Mouse (Mus musculus): ENCODE data around the gene 4921509C19Rik. TPM values are rescaled to one million over a fixed set of nuclear protein-coding genes. Genes with fewer than 3 reads are reported as not detected.
"Not testable (repeated sequence)": the region's sequence is repeated elsewhere in the genome, so short reads cannot be mapped to it uniquely, and the experiment has no call there.

Gene 4921509C19Rik
- total RNA-seq (2021): not detected
- long read RNA-seq: 0 reads

DNA sequence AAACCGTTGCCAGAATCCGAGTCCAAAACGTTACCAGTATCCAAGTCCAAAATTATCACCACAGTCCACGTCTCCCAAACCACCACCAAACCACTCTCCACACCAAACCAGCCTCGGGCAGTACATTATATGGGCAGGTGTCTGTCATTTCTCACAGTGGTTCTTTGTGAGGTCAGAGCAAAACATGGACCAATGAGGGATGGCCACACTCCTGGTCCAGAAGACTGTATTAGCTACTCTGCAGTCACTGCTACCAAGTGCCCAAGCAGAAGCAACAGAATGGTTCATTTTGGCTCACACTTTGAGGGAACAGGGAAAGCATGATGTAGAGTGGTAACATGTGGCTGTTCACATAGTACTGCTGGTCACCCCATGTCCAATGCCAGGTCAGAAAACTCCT is at the start of gene 4921509C19Rik:
Gene 4921509C19Rik (minus strand): TSS at position 101 of the 400 bp plus-strand sequence.
- not testable (repeated sequence) for DNase-seq (ENCODE audit: low spot score in 2 of 2)

DNA sequence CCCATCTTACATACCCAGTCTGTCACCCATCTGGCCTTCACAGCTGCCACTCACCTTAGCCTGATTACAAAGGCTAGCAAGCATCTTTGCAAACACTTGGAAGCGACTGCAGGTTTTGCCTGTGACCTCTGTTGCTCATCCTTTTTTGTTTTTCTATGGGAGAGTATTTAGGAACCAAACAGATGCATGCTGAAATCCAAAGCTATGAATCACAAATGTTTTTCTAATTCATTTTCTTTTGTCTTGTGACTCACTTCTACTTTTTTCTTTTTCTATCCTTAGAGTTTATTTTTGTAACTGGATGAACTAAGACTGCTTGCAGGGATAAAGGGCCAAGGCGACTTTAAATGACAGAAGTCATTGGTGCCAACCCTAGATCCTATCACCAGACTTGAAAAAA is 49.6 kb upstream of the 4921509C19Rik start:
- no peak for DNase-seq (ENCODE audit: low spot score in 2 of 2)

DNA sequence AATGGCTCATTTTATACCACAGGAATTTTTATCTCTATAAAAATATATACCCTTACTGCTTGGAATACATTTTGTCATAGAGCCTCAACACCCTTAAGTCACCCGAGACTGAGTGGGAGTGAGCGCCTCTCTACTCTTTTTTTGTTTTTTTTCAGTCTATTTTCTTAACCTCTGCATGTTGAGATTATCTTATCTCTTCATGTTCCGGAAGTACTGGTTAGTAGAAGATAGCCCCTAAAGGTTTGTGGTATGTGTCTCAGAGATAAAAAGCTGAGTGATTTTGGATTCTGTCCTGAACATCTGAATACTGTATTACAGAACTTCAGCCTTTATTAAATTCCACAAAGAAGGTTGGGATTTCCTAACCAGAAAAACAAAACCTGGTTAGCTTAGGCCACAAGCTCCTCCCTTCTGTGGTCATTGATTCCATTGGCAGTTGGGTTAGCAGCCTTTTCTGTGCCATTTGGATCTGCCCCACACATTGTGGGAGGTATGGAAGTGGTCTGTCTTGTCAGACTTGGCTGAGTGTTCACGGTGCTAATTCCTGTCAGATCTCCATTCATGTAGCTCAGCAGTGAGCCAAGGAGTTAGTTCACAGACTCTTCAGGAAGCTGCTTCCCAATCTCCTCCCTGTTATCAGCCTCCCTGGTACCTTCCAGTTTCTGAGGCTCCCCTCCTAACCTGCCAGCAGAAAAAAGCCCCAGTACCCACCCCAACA is 48.5 kb upstream of the 4921509C19Rik start:
- DNase-seq (ENCODE audit: low spot score in 2 of 2): no peak

DNA sequence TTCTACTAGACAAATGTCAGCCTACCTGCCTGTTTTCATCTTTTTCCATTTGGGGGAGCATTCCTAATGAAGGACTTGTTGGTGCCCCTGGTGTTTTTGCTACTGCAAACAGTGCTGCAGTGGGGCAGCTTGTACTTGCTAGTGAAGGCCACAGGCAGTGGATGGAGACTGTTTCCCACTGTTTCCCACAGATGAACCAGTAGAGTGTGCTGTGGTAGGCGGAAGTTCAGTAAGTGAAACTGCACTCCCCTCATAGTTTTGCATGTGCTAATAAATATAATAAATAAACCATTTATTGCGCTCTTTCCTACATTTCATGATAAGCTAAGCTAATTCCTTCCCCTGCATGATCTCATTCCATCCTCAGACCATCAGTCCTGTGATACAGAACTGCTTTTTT is 43.0 kb upstream of the 4921509C19Rik start:
- no peak for DNase-seq (ENCODE audit: low spot score in 2 of 2)

DNA sequence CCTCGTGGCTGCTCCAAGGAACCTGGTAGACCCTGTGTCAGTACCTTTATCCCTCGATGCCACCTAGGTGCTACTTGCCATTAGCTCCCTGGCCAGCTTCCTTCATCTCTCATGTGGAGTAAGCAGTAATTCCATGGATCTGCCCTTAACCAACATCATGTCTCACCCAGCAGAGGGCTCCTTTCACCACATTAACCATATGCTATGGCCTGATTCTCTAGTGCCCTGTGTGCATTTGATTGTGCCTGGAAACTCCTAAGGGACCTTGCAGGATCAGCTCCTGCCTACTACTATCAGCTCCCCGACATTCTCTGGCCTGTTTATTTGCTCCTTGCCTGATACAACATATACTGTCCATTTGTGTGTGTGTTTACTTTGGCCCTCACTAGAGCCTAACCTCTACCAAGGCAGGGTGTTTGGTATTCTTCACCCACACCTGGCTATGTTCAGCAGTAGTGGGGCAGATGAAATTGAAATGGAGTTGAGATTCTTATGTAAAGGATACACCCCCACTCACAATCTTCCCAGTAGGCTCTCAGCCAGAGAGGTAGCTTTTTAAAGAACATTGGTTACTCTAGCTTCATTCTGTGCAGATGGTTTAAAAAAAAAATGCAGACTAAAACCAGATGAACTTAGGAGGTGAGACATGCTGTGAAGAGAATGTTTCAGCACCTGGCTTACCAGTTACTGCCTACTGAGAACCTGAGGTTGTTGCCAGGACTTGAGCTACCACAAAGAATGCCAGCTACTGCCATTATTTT is 37.8 kb upstream of the 4921509C19Rik start:
- peak in 1 of 2 experiments; percentile 45 for DNase-seq (ENCODE audit: low spot score in 2 of 2)

DNA sequence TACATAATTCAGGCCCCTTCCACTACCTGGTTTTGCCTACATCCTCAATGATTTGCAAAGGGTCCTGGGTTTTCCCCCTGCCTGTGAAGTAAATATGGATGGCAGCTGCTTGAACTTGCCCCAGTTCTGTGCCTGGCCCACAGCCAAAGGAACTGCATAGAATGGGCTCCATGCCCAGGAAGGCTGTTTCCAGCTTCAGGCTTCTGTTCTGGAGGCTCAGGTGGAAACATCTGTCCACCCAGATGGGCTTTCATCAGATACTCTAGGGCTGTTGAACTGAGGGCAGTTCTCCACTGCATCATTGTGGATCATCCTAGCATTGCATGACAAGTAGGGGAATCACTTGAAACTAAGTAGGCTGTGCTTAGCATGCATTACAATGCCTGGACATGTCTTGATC is 36.2 kb upstream of the 4921509C19Rik start:
- DNase-seq (ENCODE audit: low spot score in 2 of 2): peak in 1 of 2 experiments; percentile 61

DNA sequence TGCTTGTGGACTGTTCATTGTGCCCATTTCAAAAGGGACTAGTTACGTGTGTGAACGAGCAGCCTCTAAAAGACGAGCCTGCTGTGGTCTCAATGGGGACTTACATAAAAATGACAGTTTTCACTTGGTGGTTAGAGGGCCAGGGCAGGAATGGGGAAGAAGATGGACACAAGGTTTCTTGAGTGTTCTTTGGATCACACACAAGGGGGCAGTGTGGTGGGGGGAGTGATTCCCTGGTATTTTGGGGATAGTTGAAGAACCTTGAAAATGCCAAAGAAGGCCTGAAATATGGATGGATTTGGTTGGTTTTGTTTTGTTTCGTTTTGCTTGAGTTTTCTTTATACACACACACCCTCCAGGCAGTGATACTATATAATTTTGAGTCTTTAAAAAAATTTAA is 28.3 kb upstream of the 4921509C19Rik start:
- DNase-seq (ENCODE audit: low spot score in 2 of 2): no peak

DNA sequence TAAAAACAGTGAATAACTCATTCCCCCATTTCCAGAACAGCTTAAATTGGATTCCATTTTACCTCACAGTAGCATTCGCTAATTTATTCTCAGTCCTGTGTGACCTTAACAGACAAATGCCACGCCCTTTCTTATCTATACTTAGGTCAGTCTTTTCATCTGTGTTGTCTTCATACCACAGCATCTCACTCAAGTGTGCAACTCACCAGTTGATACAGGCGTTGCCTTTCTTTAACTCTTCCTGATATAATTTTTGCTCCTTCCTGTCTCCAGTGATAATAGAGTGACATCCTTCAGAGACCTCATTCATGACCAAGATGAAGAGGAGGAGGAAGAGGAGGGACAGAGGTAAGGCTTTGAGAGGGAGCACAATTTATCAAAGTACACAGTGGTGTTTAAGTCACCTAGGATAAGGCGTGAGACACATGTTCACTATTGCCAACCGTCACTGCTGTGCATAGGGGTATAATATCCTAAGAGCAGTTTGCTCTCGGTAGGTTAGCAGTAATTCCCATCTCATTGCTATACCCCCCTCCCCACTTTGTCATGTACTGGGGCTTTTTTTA is 24.6 kb upstream of the 4921509C19Rik start:
- no peak for DNase-seq (ENCODE audit: low spot score in 2 of 2)

DNA sequence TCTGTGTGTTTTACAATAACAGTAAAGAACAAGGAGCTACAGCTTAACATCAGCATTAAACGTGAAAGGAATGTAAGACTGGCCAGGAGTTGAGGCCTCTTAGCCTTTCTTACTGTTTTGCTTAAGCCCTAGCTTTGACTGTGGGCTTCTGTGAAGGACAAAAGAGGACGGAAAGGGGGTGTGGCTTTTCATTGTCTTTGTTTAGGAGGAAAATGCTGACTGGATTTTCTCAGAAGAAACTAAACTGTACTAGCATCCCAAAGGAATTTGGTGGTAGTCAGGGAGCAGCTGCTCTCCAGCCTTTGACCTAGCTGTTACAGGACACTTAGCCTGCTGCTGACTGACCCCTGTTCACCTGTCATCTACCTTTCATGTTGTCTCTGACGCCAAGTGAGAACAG is 22.4 kb upstream of the 4921509C19Rik start:
- DNase-seq (ENCODE audit: low spot score in 2 of 2): no peak

DNA sequence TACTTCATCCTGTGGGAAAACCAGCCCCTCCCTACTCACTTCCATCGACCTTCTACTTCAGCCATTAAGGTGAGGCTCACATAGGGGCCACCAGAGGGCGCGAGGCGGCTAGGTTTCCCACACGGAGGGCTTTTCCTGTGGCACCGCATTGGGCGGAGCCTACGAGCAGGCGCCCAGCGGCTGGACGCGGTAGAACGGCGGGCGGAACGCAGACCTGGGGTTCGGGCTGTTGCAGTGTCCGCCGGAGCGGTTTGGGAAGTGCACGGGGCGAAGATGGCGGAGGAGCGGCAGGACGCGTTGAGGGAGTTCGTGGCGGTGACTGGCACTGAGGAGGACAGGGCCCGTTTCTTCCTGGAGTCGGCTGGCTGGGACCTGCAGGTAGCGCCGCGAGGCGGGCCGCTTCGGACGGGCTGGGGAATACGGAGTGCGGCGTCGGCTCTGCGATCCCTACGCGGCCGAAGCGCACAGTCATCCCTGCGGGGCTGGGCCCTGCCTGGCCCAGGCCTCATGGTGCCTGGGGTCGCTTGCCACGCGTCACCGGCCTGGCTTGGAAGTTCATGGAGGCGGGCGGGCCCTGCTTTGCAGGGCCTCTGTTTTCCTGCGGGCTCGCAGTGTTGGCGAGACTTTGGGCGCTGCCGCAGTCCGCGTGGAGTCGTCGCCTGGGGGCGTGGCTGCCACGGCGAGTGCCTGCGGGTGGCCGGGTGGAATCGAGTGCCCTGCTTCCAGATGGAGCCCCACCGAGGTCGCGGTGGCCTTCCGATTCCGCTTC is 18.3 kb upstream of the 4921509C19Rik start, which contains the start of gene Nsfl1c:
Gene Nsfl1c (plus strand): TSS at position 148 of the 769 bp plus-strand sequence.
- DNase-seq (ENCODE audit: low spot score in 2 of 2): peak; percentile 93 to 97

DNA sequence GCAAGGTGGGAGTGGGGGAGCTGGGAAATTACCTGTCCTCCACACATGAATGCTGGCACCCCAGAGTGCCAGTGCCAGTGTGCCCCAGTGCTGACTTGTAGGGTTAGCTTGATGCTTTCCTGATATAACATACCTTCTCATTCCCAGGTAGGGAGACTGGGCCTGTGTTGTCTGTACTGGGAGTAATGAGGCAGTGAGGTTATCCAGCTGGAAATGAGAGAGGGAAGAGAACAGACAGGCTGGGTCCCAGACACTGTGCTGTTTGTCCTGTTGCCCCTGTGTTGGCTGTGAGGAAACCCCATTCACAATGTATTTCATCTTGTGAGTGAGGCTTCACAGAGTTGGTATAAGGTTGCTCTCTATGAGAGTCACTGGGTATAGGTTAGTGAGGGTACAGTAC is 10.5 kb upstream of the 4921509C19Rik start:
- DNase-seq (ENCODE audit: low spot score in 2 of 2): no peak

DNA sequence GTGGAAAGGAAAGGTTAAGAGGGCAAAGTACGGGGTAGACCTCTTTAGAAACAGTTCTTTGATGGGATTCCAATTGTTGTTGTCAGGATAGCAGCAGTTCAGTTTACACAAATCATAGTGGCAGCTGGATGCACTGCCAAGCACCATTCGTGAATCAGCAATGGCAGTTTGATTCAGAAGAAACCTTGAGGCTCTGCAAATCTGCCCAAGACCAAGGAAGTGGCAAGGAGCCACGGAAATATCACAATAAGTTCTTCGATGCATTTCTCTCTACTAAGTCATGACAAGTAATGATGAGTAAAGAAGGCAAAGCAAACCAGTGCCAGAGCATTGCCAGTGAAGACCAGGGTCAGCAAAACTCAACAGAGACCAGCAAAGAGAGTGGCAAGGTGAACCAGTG is 41.0 kb downstream of the 4921509C19Rik start:
- not testable (repeated sequence) for DNase-seq (ENCODE audit: low spot score in 2 of 2)

DNA sequence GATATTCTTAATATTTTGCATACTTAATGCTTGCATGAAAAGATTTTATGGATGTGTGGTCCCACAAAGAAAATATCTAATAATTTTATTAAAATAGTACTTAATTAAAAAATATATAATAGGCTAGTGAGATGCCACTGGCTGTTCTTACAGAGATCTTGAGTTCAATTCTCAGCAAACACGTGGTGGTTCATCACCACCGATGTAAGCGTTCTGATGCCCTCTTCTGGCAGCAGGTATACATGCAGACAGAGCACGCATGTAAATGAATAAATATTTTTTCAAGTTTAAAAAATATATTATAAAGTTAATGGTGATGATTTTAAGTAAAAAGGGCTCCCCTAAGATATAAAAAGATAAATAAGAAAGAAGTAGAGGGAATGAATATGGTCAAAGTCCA is 41.8 kb downstream of the 4921509C19Rik start:
- DNase-seq (ENCODE audit: low spot score in 2 of 2): peak in 1 of 2 experiments; percentile 10

Other genes starting within 250 kb of the 4921509C19Rik start
- 100 to 1,000 TPM; 146 to 148 TPM for gene Nsfl1c, start 18.0 kb upstream of the 4921509C19Rik start, total RNA-seq (2021)
- 100 to 1,000 TPM; 972 to 973 TPM for gene Fkbp1a, start 66.3 kb upstream of the 4921509C19Rik start, total RNA-seq (2021)
- gene Sdcbp2, start 96.5 kb upstream of the 4921509C19Rik start, total RNA-seq (2021): 1 to 10 TPM; 1.7 to 2.5 TPM
- 100 to 1,000 TPM; 403 to 407 TPM for gene Snph, start 156.4 kb upstream of the 4921509C19Rik start, total RNA-seq (2021)
- 1 to 10 TPM; 1.3 to 2.2 TPM for gene Rad21l, start 192.4 kb upstream of the 4921509C19Rik start, total RNA-seq (2021)
- gene Tmem74b, start 225.9 kb upstream of the 4921509C19Rik start, total RNA-seq (2021): 1 to 10 TPM; 4.5 to 4.6 TPM

Data from layer of hippocampus, adult 18-20 months (tissue).